Mouse (Mus musculus) neural tube, embryonic 11.5 days (tissue): ENCODE results near the gene Pck2. TPM values are rescaled to one million over a fixed set of nuclear protein-coding genes. Genes with fewer than 3 reads are reported as not detected.

Source experiments
- ATAC-seq: fragments of 200-750 bp; cut with Nextera tagmentation; 2 replicates; pipeline ENCODE4 v1.8.0; 2017; ENCODE audit warnings: moderate number of reproducible peaks, mild to moderate bottlenecking, moderate TSS enrichment, moderate library complexity; ENCODE audit not compliant: insufficient read depth, low FRiP score, low TSS enrichment
- DNase-seq: peaks from one replicate; pipeline ENCODE4 v3.0.0-alpha.2; 2015; ENCODE audit warnings: low spot score
- H3K27ac ChIP-seq: fragments of 300-500 bp; sonication (generic); 2 replicates; pipeline ENCODE4 v1.5.1; 2014; ENCODE audit warnings: low read depth, mild to moderate bottlenecking, low read length
- H3K27me3 ChIP-seq: fragments of 300-500 bp; sonication (generic); 2 replicates; pipeline ENCODE4 v1.6.1; 2014; ENCODE audit warnings: mild to moderate bottlenecking, low read length, mixed read lengths; ENCODE audit not compliant: control insufficient read depth, insufficient read depth
- H3K36me3 ChIP-seq: fragments of 300-500 bp; sonication (generic); 2 replicates; pipeline ENCODE4 v1.6.1; 2014; ENCODE audit warnings: mild to moderate bottlenecking, low read length, moderate library complexity, mixed read lengths; ENCODE audit not compliant: control insufficient read depth, insufficient read depth
- H3K4me1 ChIP-seq: fragments of 300-500 bp; sonication (generic); 2 replicates; pipeline ENCODE4 v1.6.1; 2014; ENCODE audit warnings: low read length, mixed read lengths; ENCODE audit not compliant: control insufficient read depth, insufficient read depth
- H3K4me2 ChIP-seq: fragments of 300-500 bp; sonication (generic); 2 replicates; pipeline ENCODE4 v1.6.1; 2014; ENCODE audit warnings: low read depth, mild to moderate bottlenecking, moderate library complexity
- H3K4me3 ChIP-seq: fragments of 300-500 bp; sonication (generic); 2 replicates; pipeline ENCODE4 v1.5.1; 2014; ENCODE audit warnings: low read depth, low read length
- H3K9ac ChIP-seq: fragments of 300-500 bp; sonication (generic); 2 replicates; pipeline ENCODE4 v1.6.1; 2014; ENCODE audit warnings: mild to moderate bottlenecking, low read length
- H3K9me3 ChIP-seq: fragments of 300-500 bp; sonication (generic); 2 replicates; pipeline ENCODE4 v1.6.1; 2016; ENCODE audit warnings: low read length; ENCODE audit not compliant: control insufficient read depth
- WGBS: fragments of 180-500 bp; shearing (Covaris S2); extraction: QIAGEN DNeasy Blood & Tissue Kit; methylation state at CpG from one replicate; pipeline ENCODE4 v1.1.7; 2014; 5-methylcytosine and 5-hydroxymethylcytosine counted together
- polyA plus RNA-seq: library from polyadenylated mRNA; unstranded; fragments of >200 nt; fragmentation: Nextera tagmentation; extraction: Ambion mirVana; gene quantifications from 2 replicates; pipeline ENCODE4 v1.2.1, GENCODE M21; 2014

The Pck2 gene
- polyA plus RNA-seq, 1 experiment from 2014 or later = 14.5 TPM

GRCm38 (mm10) chr14:55544334-55544733 is 4.3 kb downstream of the Pck2 start:
- Histone ChIP-seq H3K9ac (no peak overlapping the region), H3K4me2 (no peak overlapping the region), H3K9me3 (no peaks in the 10 kb centered on the region), H3K4me1 (0 out of 2 replicates have a peak, but pooled peaks cover 6% of the 10 kb centered on the region), H3K27me3 (no peaks in the 10 kb centered on the region), H3K36me3 (no peaks in the 10 kb centered on the region), H3K4me3 (no peak overlapping the region), H3K27ac (no peak overlapping the region)
- ATAC-seq = no peak
- WGBS = 90% methylated on average over 9 of the region's 9 CpGs
- no peak for DNase-seq

DNA sequence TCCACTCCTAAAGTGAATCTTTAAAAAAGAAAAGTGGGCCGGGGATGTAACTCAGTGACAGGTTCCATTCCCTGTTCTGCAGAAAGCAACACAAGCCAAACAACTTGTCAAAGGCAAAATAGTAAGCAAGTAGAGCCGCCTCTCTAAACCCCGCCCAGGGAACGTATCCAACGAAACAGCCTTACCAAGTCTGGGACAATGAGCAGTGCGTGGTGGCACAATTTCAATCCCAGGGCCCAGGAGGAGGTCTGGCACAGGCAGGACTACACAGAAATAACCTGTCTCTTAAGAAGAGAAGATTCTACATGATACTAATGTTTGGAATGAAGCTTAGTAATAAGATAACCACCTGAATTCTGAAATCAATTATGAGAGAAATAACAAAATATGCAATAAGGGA is 10.1 kb downstream of the Pck2 start:
- no peak for DNase-seq
- no peaks in the 10 kb centered on the region for H3K36me3 ChIP-seq
- ATAC-seq = no peak
- no peaks in the 10 kb centered on the region for H3K4me1 ChIP-seq
- H3K27ac ChIP-seq = no peak overlapping the region
- WGBS = 86% methylated on average over 6 of the region's 6 CpGs
- H3K9me3 ChIP-seq = no peaks in the 10 kb centered on the region
- H3K4me3 ChIP-seq = no peak overlapping the region
- H3K4me2 ChIP-seq = no peak overlapping the region
- no peak overlapping the region for H3K9ac ChIP-seq
- no peaks in the 10 kb centered on the region for H3K27me3 ChIP-seq

- no peaks in the 10 kb centered on the region for H3K9me3 ChIP-seq
- H3K27ac ChIP-seq = no peak overlapping the region
- ATAC-seq (no peak), DNase-seq (no peak)
- no peaks in the 10 kb centered on the region for H3K36me3 ChIP-seq
- H3K9ac ChIP-seq = no peak overlapping the region
- no peak overlapping the region for H3K4me3 ChIP-seq
- H3K4me2 ChIP-seq = no peak overlapping the region
- H3K4me1 ChIP-seq = no peaks in the 10 kb centered on the region
- no peaks in the 10 kb centered on the region for H3K27me3 ChIP-seq
- whole genome bisulfite sequencing = 59% methylated on average over 5 of the region's 5 CpGs
These were observed 11.3 kb downstream of the Pck2 start for GRCm38 (mm10) chr14:55551347-55551746.

GRCm38 (mm10) chr14:55551794-55552193 is 11.7 kb downstream of the Pck2 start:
- H3K27ac ChIP-seq = no peak overlapping the region
- H3K4me3 ChIP-seq = no peak overlapping the region
- no peak for DNase-seq
- no peaks in the 10 kb centered on the region for H3K4me1 ChIP-seq
- no peaks in the 10 kb centered on the region for H3K36me3 ChIP-seq
- 95% methylated on average over 8 of the region's 8 CpGs for WGBS
- no peaks in the 10 kb centered on the region for H3K9me3 ChIP-seq
- no peak for ATAC-seq
- H3K9ac ChIP-seq = no peak overlapping the region
- H3K27me3 ChIP-seq = no peaks in the 10 kb centered on the region
- H3K4me2 ChIP-seq = no peak overlapping the region

DNA sequence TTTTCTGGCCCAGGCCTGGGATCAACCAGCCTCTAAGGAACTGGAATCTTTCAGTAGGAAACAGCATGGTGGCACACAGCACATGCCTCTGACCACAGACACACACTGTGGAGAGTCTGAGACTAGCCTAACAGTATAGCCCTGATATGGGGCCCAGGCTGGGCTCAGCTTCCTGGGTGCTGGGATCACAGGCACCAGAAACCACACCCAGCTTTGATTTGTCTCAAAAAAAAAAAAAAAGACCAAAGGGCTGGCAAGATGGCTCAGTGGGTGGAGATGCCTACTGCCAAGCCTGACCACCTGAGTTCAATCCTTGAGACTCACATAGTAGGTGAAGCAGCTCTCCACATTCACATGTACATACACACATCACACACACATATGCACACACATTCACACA is 14.6 kb downstream of the Pck2 start:
- Histone ChIP-seq H3K4me1 (no peaks in the 10 kb centered on the region), H3K4me3 (no peak overlapping the region), H3K36me3 (no peaks in the 10 kb centered on the region), H3K27ac (no peak overlapping the region), H3K4me2 (no peak overlapping the region), H3K9ac (no peak overlapping the region), H3K27me3 (no peaks in the 10 kb centered on the region), H3K9me3 (no peaks in the 10 kb centered on the region)
- no peak for DNase-seq
- no peak for ATAC-seq

GRCm38 (mm10) chr14:55555788-55556187 is 15.7 kb downstream of the Pck2 start:
- DNase-seq (no peak), ATAC-seq (no peak)
- Histone ChIP-seq H3K27ac (no peak overlapping the region), H3K9me3 (no peaks in the 10 kb centered on the region), H3K36me3 (no peaks in the 10 kb centered on the region), H3K4me2 (no peak overlapping the region), H3K4me1 (no peaks in the 10 kb centered on the region), H3K27me3 (no peaks in the 10 kb centered on the region), H3K4me3 (no peak overlapping the region), H3K9ac (no peak overlapping the region)
- 82% methylated on average over 3 of the region's 3 CpGs for WGBS

DNA sequence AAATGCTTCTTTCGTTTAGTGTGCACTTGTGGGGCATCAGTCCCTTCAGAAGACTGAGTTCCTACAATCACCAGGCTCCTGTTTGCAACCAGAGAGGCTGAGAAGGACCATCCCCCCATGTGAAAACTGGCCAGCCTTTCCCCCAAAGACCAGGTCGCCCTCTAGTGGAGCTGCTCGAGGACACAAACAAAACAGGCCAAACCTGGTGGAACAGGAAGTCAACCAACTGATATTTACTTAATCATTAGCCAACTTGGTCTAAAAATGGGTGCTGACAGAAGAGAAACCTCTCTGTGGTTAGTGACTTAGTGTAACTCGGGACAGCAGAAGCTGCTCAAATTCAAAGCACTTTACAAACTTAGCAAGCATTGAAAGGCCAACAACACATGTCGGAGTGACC is 16.9 kb downstream of the Pck2 start:
- H3K9ac ChIP-seq = no peak overlapping the region
- DNase-seq (peak; percentile 61), ATAC-seq (no peak)
- WGBS = 26% methylated on average over 5 of the region's 5 CpGs
- no peak overlapping the region for H3K4me2 ChIP-seq
- H3K4me3 ChIP-seq = no peak overlapping the region
- H3K9me3 ChIP-seq = no peaks in the 10 kb centered on the region
- H3K4me1 ChIP-seq = peaks cover 5% of the 10 kb centered on the region; the same call in 1 of the 2 replicates
- H3K27ac ChIP-seq = no peak overlapping the region
- H3K36me3 ChIP-seq = no peaks in the 10 kb centered on the region
- H3K27me3 ChIP-seq = no peaks in the 10 kb centered on the region

DNA sequence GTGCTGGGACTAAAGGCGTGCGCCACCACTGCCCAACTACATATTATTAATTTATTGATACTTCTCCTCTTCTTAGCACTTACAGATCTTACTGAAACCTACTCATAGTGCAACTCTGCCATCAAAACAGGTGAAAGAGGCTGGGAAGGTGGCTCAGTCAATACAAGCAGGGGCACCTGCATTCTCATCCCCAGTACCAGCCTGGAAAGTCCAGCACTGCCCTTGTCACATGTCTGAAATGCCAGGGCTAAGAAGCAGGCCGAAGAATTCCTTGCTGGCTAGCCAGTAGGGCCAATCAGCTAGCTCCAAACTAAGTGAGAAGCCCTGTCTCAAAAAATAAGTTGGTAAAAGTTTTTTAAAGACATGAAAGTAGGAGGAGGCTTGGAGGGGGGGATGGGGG is 17.5 kb downstream of the Pck2 start:
- Histone ChIP-seq H3K4me1 (peaks cover 5% of the 10 kb centered on the region; the same call in 1 of the 2 replicates), H3K27ac (no peak overlapping the region), H3K27me3 (no peaks in the 10 kb centered on the region), H3K9me3 (no peaks in the 10 kb centered on the region), H3K36me3 (no peaks in the 10 kb centered on the region), H3K9ac (no peak overlapping the region), H3K4me2 (no peak overlapping the region), H3K4me3 (no peak overlapping the region)
- DNase-seq = no peak
- WGBS = 93% methylated on average over 3 of the region's 3 CpGs
- no peak for ATAC-seq

DNA sequence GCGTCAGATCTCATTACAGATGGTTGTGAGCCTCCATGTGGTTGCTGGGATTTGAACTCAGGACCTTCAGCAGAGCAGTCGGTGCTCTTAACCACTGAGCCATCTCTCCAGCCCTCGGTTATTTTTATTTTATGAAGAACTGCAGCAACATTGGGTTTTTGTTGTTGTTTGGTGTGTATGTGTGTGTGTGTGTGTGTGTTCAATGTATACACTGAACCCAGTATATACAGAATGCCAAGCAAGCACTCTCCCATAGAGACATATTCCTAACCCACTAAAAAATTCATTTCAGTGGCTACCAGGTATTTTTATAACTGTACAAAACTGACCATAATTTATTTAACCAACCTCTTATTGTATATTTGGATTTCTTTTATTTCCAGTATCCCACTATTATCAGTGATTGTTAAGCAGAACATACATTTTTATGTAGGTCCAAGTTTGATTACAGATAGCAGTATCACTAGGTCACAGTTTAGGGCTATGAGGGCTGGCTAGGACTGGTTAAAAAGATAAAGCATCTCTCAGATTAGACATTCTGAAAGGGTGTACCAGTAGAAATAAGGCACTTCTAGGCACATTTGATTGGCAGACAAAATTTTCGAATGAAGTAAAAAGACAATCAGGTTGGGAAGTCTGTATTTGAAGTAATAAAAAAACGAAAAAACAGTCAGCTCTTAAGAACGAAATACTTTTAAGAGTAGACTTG is 18.8 kb downstream of the Pck2 start:
- ATAC-seq = no peak
- H3K27ac ChIP-seq = no peak overlapping the region
- 59% methylated on average over 6 of the region's 6 CpGs for WGBS

More for the DNA sequence above, 18.8 kb downstream of the Pck2 start:
- Histone ChIP-seq H3K36me3 (no peaks in the 10 kb centered on the region), H3K4me2 (peak overlapping the region; percentile 47), H3K9ac (no peak overlapping the region), H3K4me1 (peaks cover 5% of the 10 kb centered on the region; the same call in 1 of the 2 replicates), H3K4me3 (peak overlapping the region; percentile 42; the same call in 1 of the 2 replicates), H3K9me3 (no peaks in the 10 kb centered on the region), H3K27me3 (no peaks in the 10 kb centered on the region)
- no peak for DNase-seq
